In genomic region chr16:50251417-50251975, GRCm38 (mm10) we compare ENCODE assay signal across 11 mouse cellular contexts.
"Had no signal": no experiment of that assay in that cellular context is flagged by ENCODE, and none has a peak within 500 bp of the region (broad histone marks: within the 10 kb centered on the region; RNA-seq: fewer than 3 reads in every experiment).

No protein-coding gene starts in this region.

- H3K27me3 ChIP-seq: kidney, embryonic 15.5 days; limb, embryonic 15.5 days; liver, embryonic 12.5 days; neural tube, embryonic 15.5 days had no signal

- H3K9me3 ChIP-seq: kidney, embryonic 15.5 days; limb, embryonic 15.5 days; liver, embryonic 12.5 days; midbrain, embryonic 10.5 days; neural tube, embryonic 15.5 days had no signal

- H3K4me1 ChIP-seq: kidney, embryonic 15.5 days; limb, embryonic 15.5 days; liver, embryonic 12.5 days; midbrain, embryonic 10.5 days had no signal

- H3K27ac ChIP-seq: kidney, embryonic 15.5 days; limb, embryonic 15.5 days; liver, embryonic 12.5 days; midbrain, embryonic 10.5 days; neural tube, embryonic 15.5 days had no signal

- DNase-seq: kidney, adult 11 months; midbrain, embryonic 14.5 days; right cerebral cortex, adult 18-20 months; right cerebral cortex, postnatal 25 days; thymus, postnatal 36 days had no signal

- H3K4me3 ChIP-seq: kidney, embryonic 15.5 days; limb, embryonic 15.5 days; liver, embryonic 12.5 days; midbrain, embryonic 10.5 days; myocyte; neural tube, embryonic 15.5 days had no signal

- H3K4me2 ChIP-seq: kidney, embryonic 15.5 days; limb, embryonic 15.5 days; liver, embryonic 12.5 days; neural tube, embryonic 15.5 days had no signal

- ATAC-seq: liver, embryonic 12.5 days had no signal

- H3K36me3 ChIP-seq: limb, embryonic 15.5 days; liver, embryonic 12.5 days; midbrain, embryonic 10.5 days; neural tube, embryonic 15.5 days had no signal

- H3K9ac ChIP-seq: kidney, embryonic 15.5 days; limb, embryonic 15.5 days; liver, embryonic 12.5 days; neural tube, embryonic 15.5 days had no signal
